Mouse (Mus musculus): ENCODE results near the gene Lrrc23. TPM values are rescaled to one million over a fixed set of nuclear protein-coding genes. Genes with fewer than 3 reads are reported as not detected.

Gene Lrrc23
- polyA plus RNA-seq, 1 experiment: 8.7 TPM

DNA sequence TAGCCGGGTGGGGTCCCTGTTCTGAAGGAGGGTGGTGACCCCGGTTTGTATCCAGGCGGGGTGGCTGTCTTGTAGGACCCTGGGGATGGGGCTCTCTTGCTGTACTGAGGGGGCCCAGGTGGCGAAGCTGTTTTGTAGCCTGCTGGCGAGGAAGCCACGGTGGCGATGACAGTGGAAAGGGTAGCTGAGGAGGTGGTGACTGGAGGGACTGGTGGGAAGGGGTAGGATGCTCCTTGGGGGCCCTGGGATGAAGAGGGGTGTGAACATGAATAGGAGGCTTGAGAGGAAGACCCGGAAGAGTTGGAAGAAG is 33.3 kb downstream of the Lrrc23 start:
- TF ChIP-seq CTCF (IDR thresholded peaks at IDR 0.05; ENCODE audit: borderline replicate concordance, extremely low read depth, insufficient read depth, insufficient read length) (no peak), POLR2A (IDR thresholded peaks at IDR 0.05; ENCODE audit: borderline replicate concordance, extremely low read depth, insufficient read depth, insufficient read length, poor library complexity, severe bottlenecking) (no peak)
- no peak for DNase-seq (ENCODE audit: low read depth)

DNA sequence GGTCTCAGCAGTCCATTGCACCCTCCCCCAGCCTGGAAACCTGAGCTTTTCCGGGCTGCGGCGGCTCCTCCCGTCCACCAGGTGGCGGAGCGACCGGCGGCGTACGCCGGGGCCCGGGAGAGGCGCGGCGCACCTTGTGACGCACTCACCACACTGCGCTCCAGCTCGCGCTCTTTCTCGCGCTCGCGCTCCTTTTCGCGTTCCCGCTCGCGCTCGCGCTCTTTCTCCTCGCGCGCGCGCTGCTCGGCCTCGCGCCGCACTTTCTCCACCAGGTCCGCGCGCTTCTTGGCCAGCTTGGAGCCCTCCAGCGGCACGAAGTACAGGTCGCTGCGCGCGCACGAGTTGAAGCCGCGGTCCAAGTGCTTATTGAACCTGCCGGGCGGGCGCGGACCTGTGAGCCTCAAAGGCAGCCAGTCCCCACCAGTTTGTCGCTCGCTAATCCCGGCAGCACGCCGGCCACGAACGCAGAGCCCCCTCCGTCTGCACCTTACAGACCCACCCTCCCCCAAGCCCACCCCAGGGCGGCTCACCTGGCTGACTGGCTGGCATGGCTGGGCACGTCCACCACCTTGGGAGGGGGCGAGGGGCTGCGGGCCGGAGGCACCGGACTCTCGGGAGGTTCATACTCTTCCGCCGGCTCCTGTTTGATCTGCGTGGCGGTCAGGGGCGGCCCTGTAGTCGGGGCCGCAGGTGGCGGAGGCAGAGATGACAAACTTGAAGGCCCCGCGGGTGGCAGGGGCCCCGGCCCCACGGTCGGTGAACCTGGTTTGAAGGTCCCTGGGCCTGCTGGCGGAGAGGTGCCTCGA is 33.8 kb downstream of the Lrrc23 start:
- DNase-seq (ENCODE audit: low read depth): peak; percentile 98
- TF ChIP-seq CTCF (IDR thresholded peaks at IDR 0.05; ENCODE audit: borderline replicate concordance, extremely low read depth, insufficient read depth, insufficient read length) (peak; percentile 82), POLR2A (IDR thresholded peaks at IDR 0.05; ENCODE audit: borderline replicate concordance, extremely low read depth, insufficient read depth, insufficient read length, poor library complexity, severe bottlenecking) (no peak; the same call in 1 of the 2 replicates)

DNA sequence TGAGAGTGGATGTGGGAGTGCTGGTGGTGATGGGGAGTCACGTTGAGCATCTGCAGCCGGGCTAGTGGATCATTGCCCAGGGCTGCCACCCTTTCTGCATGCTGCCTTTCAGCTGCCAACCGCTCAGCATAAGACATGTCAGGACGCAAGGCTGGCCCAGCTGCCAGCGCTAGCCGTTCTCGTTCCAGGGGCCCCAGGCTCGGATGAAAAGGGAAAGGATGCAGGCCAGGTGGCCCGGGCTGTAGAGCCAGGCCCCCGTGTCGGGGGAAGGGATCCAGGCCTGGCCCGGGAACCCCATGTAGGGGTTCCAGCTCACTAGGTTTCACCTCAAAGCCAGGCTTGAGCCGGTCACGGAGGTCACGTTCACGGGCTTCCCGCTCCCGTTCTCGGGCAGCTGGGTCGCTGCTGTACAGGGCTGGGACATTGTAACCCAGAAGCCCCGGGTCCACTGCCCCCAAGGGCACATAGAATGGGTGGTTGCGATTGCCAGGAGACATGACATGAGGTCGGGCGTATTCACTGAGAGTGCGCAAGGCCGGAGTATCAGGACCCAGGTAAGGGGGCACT is 34.7 kb downstream of the Lrrc23 start:
- TF ChIP-seq POLR2A (IDR thresholded peaks at IDR 0.05; ENCODE audit: borderline replicate concordance, extremely low read depth, insufficient read depth, insufficient read length, poor library complexity, severe bottlenecking): no peak
- no peak for TF ChIP-seq CTCF (IDR thresholded peaks at IDR 0.05; ENCODE audit: borderline replicate concordance, extremely low read depth, insufficient read depth, insufficient read length)
- no peak for DNase-seq (ENCODE audit: low read depth)

GRCm38 (mm10) chr6:124743647-124744046 is 35.9 kb downstream of the Lrrc23 start:
- TF ChIP-seq POLR2A (IDR thresholded peaks at IDR 0.05; ENCODE audit: borderline replicate concordance, extremely low read depth, insufficient read depth, insufficient read length, poor library complexity, severe bottlenecking) (no peak), CTCF (IDR thresholded peaks at IDR 0.05; ENCODE audit: borderline replicate concordance, extremely low read depth, insufficient read depth, insufficient read length) (no peak)

DNA sequence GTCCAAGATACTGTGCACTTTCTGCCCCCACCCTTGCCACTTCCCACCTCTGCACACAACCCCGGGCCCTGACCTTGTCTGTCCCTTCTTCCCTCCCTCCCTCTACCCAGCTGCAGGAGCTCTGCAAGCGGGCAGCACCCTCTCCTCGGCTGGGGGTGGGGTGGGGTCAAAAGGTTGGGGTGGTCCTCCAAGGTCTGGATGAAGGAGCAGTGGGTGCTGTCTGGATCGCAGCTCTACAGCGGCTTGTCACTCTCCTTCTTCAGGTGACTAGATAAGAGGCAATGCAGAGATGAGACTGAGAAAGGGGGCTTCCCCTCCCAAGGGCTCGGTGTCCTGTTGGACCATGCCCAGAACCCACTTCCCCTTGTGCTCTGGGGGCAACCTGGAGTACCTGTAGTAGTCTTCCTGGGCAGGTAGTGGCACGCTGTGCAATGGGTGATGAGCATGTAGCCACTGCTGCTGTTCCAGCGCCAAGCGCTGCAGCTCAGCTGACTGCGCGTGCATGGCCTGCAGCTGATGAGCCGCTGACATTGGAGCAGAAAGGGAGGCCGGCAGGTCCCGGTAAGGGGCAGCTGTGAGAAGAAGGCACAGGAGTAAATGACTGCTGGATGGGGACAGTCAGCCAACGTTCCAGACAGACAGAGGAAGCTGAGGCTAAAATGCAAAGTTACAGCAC is 36.5 kb downstream of the Lrrc23 start:
- no peak for DNase-seq (ENCODE audit: low read depth)

More at GRCm38 (mm10) chr6:124743647-124744046, 35.9 kb downstream of the Lrrc23 start:
- no peak for DNase-seq (ENCODE audit: low read depth)

DNA sequence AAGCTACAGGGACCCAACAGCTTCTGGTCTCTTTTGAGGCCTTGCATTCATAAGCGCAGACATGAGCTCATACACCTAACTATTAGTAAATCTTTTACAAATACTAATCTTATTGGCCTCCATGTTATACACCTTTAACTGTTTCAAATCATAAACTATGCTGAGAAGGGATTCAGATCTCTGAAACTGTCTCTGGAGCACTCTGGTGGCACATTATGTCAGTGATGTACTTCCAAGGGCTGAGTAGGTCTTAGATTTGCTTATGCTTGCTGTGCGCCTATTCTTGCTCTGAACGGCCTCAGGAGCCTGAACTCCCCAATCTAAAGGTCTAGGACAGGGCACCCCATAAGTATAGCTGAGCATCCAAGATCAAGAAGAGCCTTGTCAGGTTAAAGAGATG is 37.7 kb downstream of the Lrrc23 start:
- no peak for TF ChIP-seq CTCF (IDR thresholded peaks at IDR 0.05; ENCODE audit: borderline replicate concordance, extremely low read depth, insufficient read depth, insufficient read length)
- no peak for TF ChIP-seq POLR2A (IDR thresholded peaks at IDR 0.05; ENCODE audit: borderline replicate concordance, extremely low read depth, insufficient read depth, insufficient read length, poor library complexity, severe bottlenecking)
- DNase-seq (ENCODE audit: low read depth): no peak

More for the DNA sequence above, 36.5 kb downstream of the Lrrc23 start:
- no peak for TF ChIP-seq CTCF (IDR thresholded peaks at IDR 0.05; ENCODE audit: borderline replicate concordance, extremely low read depth, insufficient read depth, insufficient read length)
- TF ChIP-seq POLR2A (IDR thresholded peaks at IDR 0.05; ENCODE audit: borderline replicate concordance, extremely low read depth, insufficient read depth, insufficient read length, poor library complexity, severe bottlenecking): no peak

GRCm38 (mm10) chr6:124740888-124741761 is 38.4 kb downstream of the Lrrc23 start, which contains the start of gene Grcc10:
Gene Grcc10 (minus strand): TSS chr6:124741374.
- TF ChIP-seq CTCF (IDR thresholded peaks at IDR 0.05; ENCODE audit: borderline replicate concordance, extremely low read depth, insufficient read depth, insufficient read length) (no peak), POLR2A (IDR thresholded peaks at IDR 0.05; ENCODE audit: borderline replicate concordance, extremely low read depth, insufficient read depth, insufficient read length, poor library complexity, severe bottlenecking) (peak; percentile 80; the same call in 1 of the 2 replicates)

GRCm38 (mm10) chr6:124740211-124740887 is 39.2 kb downstream of the Lrrc23 start:
- DNase-seq (ENCODE audit: low read depth): peak; percentile 83
- TF ChIP-seq CTCF (IDR thresholded peaks at IDR 0.05; ENCODE audit: borderline replicate concordance, extremely low read depth, insufficient read depth, insufficient read length) (peak; percentile 34; the same call in 1 of the 2 replicates), POLR2A (IDR thresholded peaks at IDR 0.05; ENCODE audit: borderline replicate concordance, extremely low read depth, insufficient read depth, insufficient read length, poor library complexity, severe bottlenecking) (no peak)

More at GRCm38 (mm10) chr6:124740888-124741761, 38.4 kb downstream of the Lrrc23 start, which contains the start of gene Grcc10:
- peak; percentile 98 for DNase-seq (ENCODE audit: low read depth)

- DNase-seq (ENCODE audit: low read depth): no peak
- TF ChIP-seq POLR2A (IDR thresholded peaks at IDR 0.05; ENCODE audit: borderline replicate concordance, extremely low read depth, insufficient read depth, insufficient read length, poor library complexity, severe bottlenecking): no peak
- TF ChIP-seq CTCF (IDR thresholded peaks at IDR 0.05; ENCODE audit: borderline replicate concordance, extremely low read depth, insufficient read depth, insufficient read length): no peak
Observed at GRCm38 (mm10) chr6:124739231-124739796, 40.2 kb downstream of the Lrrc23 start.

Data from brain, embryonic 14.5 days (tissue).